Mouse (Mus musculus): ENCODE results near the gene Ralgps1. TPM values are rescaled to one million over a fixed set of nuclear protein-coding genes. Genes with fewer than 3 reads are reported as not detected.

Ralgps1 gene
- polyA plus RNA-seq, 1 experiment = 66.0 TPM

DNA sequence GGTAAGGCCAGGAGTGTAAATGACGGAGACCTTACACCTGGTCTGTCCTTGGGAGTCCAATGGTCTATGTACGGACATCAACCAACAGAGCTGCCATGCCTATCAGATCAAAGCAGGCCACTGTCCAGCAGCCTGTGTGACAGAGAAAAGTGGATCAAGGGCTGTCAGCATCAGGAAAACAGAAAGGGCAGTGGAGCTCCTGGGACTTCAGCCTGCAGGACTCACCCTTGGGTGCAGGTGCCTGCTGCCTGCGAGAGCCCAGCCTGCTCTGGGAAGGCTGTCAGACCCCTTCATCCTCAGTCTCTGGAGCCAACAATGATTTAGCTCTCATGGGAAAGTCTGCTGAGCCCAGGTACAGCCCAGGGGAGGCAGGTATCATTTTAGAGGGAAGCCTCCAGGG is 109.8 kb downstream of the Ralgps1 start:
- TF ChIP-seq CTCF (IDR thresholded peaks at IDR 0.05; ENCODE audit: extremely low read depth, insufficient read depth, low read length) = no peak
- TF ChIP-seq POLR2A (IDR thresholded peaks at IDR 0.05; ENCODE audit: extremely low read depth, insufficient read depth, low read length) = no peak
- Histone ChIP-seq H3K4me1 (ENCODE audit: control insufficient read depth, insufficient read depth, low read length) (peaks cover 10% of the 10 kb centered on the region), H3K27ac (ENCODE audit: insufficient read depth, low read length) (0 out of 2 replicates have a peak overlapping the region, but pooled peaks have one; percentile 14), H3K4me3 (ENCODE audit: insufficient read depth, low read length) (no peak overlapping the region)

DNA sequence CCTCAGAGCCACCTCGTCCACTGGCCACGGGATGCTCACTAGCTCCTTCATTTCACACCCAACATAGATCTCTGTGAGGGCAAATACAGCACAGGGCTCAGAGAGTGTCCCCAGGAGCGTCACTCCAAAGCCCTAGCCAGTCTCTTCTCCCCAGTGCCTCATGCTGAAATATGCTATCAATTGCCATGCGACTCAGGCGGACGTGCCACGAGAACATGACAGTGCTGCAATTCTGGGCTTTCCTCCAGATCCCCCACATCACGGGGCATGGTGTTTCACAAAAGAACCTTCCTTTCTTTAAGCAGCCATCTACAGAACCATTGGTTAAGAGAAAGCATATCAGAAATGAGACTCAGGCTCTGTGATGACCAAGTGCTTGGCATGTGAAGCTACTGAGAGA is 110.5 kb downstream of the Ralgps1 start:
- Histone ChIP-seq H3K4me3 (ENCODE audit: insufficient read depth, low read length) (no peak overlapping the region), H3K27ac (ENCODE audit: insufficient read depth, low read length) (peak overlapping the region; percentile 14; the same call in 1 of the 2 replicates), H3K4me1 (ENCODE audit: control insufficient read depth, insufficient read depth, low read length) (peaks cover 10% of the 10 kb centered on the region)
- TF ChIP-seq POLR2A (IDR thresholded peaks at IDR 0.05; ENCODE audit: extremely low read depth, insufficient read depth, low read length) (no peak), CTCF (IDR thresholded peaks at IDR 0.05; ENCODE audit: extremely low read depth, insufficient read depth, low read length) (no peak)

DNA sequence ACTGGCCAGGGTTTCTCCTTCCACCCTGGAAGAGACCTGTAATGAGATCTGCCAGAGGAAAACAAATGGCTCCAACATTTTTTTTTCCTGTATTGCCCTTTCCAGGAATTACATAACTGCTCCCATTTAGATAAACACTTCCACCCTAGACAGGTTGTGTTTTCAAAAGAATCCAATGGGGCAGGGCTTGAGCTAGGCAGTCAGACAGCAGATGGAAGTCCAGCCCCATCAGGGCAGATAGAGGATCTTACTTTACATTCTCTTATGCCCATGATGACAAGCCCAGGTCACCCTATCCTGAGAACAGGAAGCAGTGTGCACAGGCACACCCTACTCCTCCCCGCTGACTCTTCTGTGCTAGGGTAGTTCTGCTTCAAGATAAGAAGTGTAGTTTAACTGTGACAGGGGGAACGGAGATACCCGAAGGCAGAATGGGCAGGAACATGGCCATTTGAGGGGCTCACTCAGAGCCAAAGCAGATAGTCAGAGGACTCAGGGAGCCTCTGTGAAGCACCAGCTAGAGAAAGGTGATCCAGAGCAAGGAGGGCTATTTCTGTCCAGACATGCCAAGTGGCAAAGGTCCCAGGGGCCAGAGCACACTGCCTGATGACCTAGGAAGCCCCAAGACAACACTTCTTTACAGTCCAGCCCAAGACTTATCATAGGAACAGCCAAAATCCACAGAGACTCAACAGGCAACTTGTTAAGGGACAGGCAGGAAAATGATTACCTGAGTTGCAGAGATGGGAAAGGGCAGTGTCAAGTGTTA is 114.3 kb downstream of the Ralgps1 start:
- Histone ChIP-seq H3K27ac (ENCODE audit: insufficient read depth, low read length) (no peak overlapping the region), H3K4me3 (ENCODE audit: insufficient read depth, low read length) (no peak overlapping the region)
- TF ChIP-seq POLR2A (IDR thresholded peaks at IDR 0.05; ENCODE audit: extremely low read depth, insufficient read depth, low read length) (no peak), CTCF (IDR thresholded peaks at IDR 0.05; ENCODE audit: extremely low read depth, insufficient read depth, low read length) (no peak)

DNA sequence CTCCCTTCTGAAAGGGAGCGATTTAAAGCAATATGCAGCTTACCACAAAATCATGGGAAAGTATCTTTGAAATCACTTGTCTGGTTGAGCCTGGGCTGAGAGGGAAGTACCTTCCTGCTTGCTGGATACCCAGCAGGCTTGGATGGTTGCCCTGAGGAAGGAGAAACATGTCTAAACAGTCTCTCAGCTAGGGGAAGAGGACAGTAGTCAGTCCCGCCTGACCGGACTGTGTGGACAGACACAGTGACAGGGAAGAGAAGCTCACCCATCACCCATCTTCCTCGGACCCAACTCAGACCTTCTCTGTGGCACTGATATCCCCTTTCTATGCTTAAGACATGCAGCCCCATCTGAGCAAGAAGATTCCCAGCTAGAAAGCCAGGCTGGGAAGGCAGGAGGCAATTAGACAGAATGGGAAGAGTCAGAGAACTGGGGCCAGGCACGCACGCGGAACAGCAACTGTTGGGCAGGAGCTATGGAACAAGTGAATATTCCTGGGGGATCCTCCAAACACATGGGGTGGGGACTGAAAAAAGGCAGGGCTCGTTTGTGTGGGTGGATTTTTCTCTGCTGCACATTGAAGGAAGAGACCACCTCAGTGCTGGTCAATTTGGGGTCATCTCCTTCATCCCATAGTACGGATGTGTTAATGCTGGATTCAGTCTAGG is 116.8 kb downstream of the Ralgps1 start:
- Histone ChIP-seq H3K4me1 (ENCODE audit: control insufficient read depth, insufficient read depth, low read length) (no peaks in the 10 kb centered on the region; the same call in 1 of the 2 replicates), H3K4me3 (ENCODE audit: insufficient read depth, low read length) (no peak overlapping the region), H3K27ac (ENCODE audit: insufficient read depth, low read length) (no peak overlapping the region)
- TF ChIP-seq POLR2A (IDR thresholded peaks at IDR 0.05; ENCODE audit: extremely low read depth, insufficient read depth, low read length) (no peak), CTCF (IDR thresholded peaks at IDR 0.05; ENCODE audit: extremely low read depth, insufficient read depth, low read length) (no peak)

More for the DNA sequence above, 114.3 kb downstream of the Ralgps1 start:
- H3K4me1 ChIP-seq (ENCODE audit: control insufficient read depth, insufficient read depth, low read length) = peaks cover 3% of the 10 kb centered on the region

DNA sequence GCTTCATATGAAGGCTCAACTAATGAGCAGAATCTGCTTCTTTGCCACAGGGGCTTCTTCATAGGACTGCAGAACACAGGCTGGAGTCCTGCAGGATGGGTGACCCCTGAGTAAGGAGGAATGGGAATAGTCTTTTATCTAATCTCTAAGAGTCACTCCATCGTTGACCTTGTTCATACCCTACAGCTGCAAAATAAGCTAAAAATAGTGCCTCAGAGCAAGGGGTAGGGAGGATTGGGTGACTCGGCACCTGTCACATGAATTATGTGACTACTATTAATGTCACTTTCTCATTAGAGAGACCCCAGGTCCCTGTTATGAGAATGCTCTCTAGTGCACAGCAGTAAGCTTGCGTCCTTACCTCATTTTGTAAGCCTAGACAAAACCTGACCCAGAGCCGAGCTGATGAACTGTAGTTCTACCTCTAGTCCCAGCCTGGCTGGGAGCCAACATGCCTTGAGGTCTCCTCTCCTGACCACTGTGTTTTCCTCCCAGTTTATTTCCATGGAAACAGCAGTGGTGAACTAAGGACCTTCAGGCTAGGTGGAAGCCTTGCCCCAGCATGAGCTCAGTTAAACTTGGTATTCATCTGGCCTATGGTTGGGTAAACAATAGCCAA is 117.6 kb downstream of the Ralgps1 start:
- Histone ChIP-seq H3K4me1 (ENCODE audit: control insufficient read depth, insufficient read depth, low read length) (no peaks in the 10 kb centered on the region; the same call in 1 of the 2 replicates), H3K27ac (ENCODE audit: insufficient read depth, low read length) (no peak overlapping the region), H3K4me3 (ENCODE audit: insufficient read depth, low read length) (no peak overlapping the region)
- TF ChIP-seq POLR2A (IDR thresholded peaks at IDR 0.05; ENCODE audit: extremely low read depth, insufficient read depth, low read length) = no peak
- no peak for TF ChIP-seq CTCF (IDR thresholded peaks at IDR 0.05; ENCODE audit: extremely low read depth, insufficient read depth, low read length)

DNA sequence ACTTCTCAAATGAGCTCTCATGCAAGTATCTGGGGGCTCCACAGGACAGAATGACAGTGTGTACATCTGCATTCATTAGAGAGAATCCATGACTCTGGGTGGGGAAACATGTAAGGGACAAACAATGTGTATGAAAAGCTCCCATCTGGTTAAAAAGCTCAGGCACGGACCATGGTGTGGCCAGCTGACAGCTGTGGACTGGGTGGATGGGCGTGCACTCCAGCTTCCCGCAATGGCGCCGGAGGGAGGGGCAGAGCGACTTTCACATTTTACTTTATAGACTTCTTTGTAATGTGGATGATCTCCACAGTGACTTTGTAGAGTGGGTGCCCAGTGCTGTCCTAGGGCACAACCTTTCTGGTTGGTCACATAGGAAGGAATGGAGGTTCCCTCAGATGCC is 118.5 kb downstream of the Ralgps1 start:
- Histone ChIP-seq H3K27ac (ENCODE audit: insufficient read depth, low read length) (no peak overlapping the region), H3K4me1 (ENCODE audit: control insufficient read depth, insufficient read depth, low read length) (no peaks in the 10 kb centered on the region; the same call in 1 of the 2 replicates), H3K4me3 (ENCODE audit: insufficient read depth, low read length) (no peak overlapping the region)
- TF ChIP-seq POLR2A (IDR thresholded peaks at IDR 0.05; ENCODE audit: extremely low read depth, insufficient read depth, low read length) (no peak), CTCF (IDR thresholded peaks at IDR 0.05; ENCODE audit: extremely low read depth, insufficient read depth, low read length) (no peak)

DNA sequence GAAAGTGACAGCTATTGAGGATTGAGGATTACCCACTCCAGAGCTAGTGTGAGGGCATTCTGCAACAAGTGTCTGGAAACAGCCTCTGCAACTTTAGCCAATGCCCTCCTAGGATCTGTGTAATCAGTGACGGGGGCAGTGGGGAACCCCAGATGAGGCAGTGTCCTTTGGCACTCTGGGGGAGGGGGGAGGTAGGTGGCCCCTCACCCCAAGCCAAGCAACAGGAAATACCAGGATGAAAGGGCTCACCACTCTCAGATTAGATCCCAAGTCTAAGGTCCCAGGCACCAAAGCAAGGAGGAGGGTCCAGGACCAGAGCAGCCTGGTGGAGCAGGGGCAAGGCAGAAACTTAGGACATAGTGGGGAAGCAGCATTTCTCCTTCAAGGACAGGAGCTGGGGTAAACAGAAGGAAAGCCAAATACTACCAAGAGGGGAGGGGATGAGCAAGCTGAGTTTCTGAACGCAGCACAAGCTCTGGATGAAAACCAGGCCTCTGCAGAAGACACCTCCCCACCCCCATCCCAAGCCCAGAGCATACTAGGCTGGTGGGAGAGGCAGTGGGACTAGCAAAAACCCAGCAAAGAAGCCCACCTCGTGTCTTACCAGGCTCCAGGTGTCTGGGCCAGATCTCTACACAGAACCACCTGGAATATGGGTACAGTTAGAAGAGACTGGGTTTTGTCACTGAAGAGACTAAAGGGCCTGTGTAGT is 121.2 kb downstream of the Ralgps1 start:
- TF ChIP-seq CTCF (IDR thresholded peaks at IDR 0.05; ENCODE audit: extremely low read depth, insufficient read depth, low read length) (no peak), POLR2A (IDR thresholded peaks at IDR 0.05; ENCODE audit: extremely low read depth, insufficient read depth, low read length) (no peak)
- Histone ChIP-seq H3K27ac (ENCODE audit: insufficient read depth, low read length) (no peak overlapping the region), H3K4me3 (ENCODE audit: insufficient read depth, low read length) (no peak overlapping the region), H3K4me1 (ENCODE audit: control insufficient read depth, insufficient read depth, low read length) (peaks cover 2% of the 10 kb centered on the region; the same call in 1 of the 2 replicates)

DNA sequence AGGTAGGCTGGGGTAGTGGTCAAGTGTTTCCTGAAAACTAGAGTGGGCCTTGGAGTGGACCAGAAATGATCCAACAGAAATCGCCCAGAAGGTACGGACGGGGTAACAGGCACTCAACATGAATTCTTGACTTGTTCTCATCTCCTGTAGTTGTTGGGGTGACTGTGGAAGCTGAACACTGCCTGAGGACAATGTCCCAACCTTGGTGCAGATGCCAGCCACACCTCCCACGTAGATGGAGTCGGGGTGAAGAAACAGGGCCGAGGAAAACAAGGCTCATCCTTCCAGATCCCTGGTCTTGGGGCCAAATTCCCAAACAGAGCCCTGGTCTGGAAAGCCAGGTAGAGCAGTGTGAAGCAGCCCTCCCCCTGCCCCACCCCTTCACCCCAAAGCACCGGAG is 122.7 kb downstream of the Ralgps1 start:
- Histone ChIP-seq H3K27ac (ENCODE audit: insufficient read depth, low read length) (no peak overlapping the region), H3K4me1 (ENCODE audit: control insufficient read depth, insufficient read depth, low read length) (peaks cover 6% of the 10 kb centered on the region), H3K4me3 (ENCODE audit: insufficient read depth, low read length) (no peak overlapping the region)
- no peak for TF ChIP-seq CTCF (IDR thresholded peaks at IDR 0.05; ENCODE audit: extremely low read depth, insufficient read depth, low read length)
- no peak for TF ChIP-seq POLR2A (IDR thresholded peaks at IDR 0.05; ENCODE audit: extremely low read depth, insufficient read depth, low read length)

DNA sequence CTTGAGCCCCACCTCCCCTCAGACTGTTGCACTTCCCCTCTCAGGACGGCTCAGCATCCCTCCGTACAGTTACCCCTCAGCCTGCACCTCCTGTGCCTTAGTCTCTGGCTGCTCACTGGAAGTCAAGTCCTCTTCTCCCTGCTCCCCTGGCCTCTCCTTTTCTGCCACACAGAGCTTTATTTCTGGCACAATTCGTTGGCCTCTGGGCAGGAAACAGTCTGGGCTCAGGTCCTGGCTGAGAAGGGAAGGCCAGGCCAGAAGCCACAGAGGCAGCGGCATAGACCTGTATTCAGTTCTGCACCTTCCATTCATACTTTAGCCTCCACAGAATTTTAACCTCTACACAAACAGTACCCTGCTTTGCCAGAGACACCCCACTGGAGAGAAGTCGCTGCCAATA is 124.4 kb downstream of the Ralgps1 start:
- Histone ChIP-seq H3K4me3 (ENCODE audit: insufficient read depth, low read length) (no peak overlapping the region), H3K27ac (ENCODE audit: insufficient read depth, low read length) (no peak overlapping the region), H3K4me1 (ENCODE audit: control insufficient read depth, insufficient read depth, low read length) (peaks cover 6% of the 10 kb centered on the region)
- TF ChIP-seq POLR2A (IDR thresholded peaks at IDR 0.05; ENCODE audit: extremely low read depth, insufficient read depth, low read length) (no peak), CTCF (IDR thresholded peaks at IDR 0.05; ENCODE audit: extremely low read depth, insufficient read depth, low read length) (no peak)
